ENCODE assay signal across 9 mouse cellular contexts in genomic region chr3:63297787-63298186, GRCm38 (mm10). TPM values are rescaled to one million over a fixed set of nuclear protein-coding genes. Genes with fewer than 3 reads are reported as not detected.
A peak's percentile ranks its signal among the peaks of the same experiment; 100 is the strongest.
DNase-seq lines count a peak whose midpoint lies in the region; ATAC-seq and TF ChIP-seq lines count a peak whose summit lies in the region.
"Had no signal": no experiment of that assay in that cellular context is flagged by ENCODE, and none has a peak within 500 bp of the region (broad histone marks: within the 10 kb centered on the region; RNA-seq: fewer than 3 reads in every experiment).

No protein-coding gene starts in this region.

- in situ Hi-C loops in Patski (cut with MboI; ENCODE audit: low pct_unique_long_range_greater_than_20kb) = no loop called here

- H3K27ac ChIP-seq in forebrain, postnatal 0 days (ENCODE audit: low read depth, low read length) = no peak overlapping the region
- H3K27ac ChIP-seq: macrophage had no signal

- 9% methylated on average over 6 of the region's 6 CpGs for WGBS in forebrain, postnatal 0 days

- DNase-seq in Patski (ENCODE audit: low read depth, low spot score) = peak; percentile 84
- DNase-seq in brain, embryonic 14.5 days (ENCODE audit: low read depth) = peak; percentile 92
- DNase-seq in forebrain, postnatal 0 days = peak; percentile 80
- DNase-seq in layer of hippocampus, adult 9-11 months = peak; percentile 28
- DNase-seq in lung, postnatal 14 days = peak; percentile 71
- peak; percentile 40 for DNase-seq in skeletal muscle tissue, adult 2 months (ENCODE audit: low read depth, low spot score)
- DNase-seq in thymus, postnatal 36 days = no peak

- ATAC-seq in Patski = peak; percentile 32
- ATAC-seq in forebrain, postnatal 0 days = peak; percentile 59
- peak; percentile 75 to 78 for ATAC-seq in hematopoietic stem cell, adult 5-6 weeks (replicated peaks in 1 of 2; ENCODE audit: insufficient read depth in 1 of 2, low FRiP score in 2 of 2, low TSS enrichment in 1 of 2, low read depth in 1 of 2, poor library complexity in 2 of 2, severe bottlenecking in 2 of 2)

- no peak for TF ChIP-seq POLR2A in brain, embryonic 14.5 days (IDR thresholded peaks at IDR 0.05; ENCODE audit: borderline replicate concordance, extremely low read depth, insufficient read depth, insufficient read length, poor library complexity, severe bottlenecking)

- CTCF ChIA-PET in Patski (lab: Charles Lee) = interaction anchor here (0.7 to 4.1 kb wide), 25 partner anchors 9 to 571 kb away, joined by 3 to 23 read pairs (median 5); no protein-coding TSS in a partner anchor

- H3K4me1 ChIP-seq in forebrain, postnatal 0 days (ENCODE audit: insufficient read depth) = no peaks in the 10 kb centered on the region

- no peaks in the 10 kb centered on the region for H3K27me3 ChIP-seq in Patski
- no peaks in the 10 kb centered on the region for H3K27me3 ChIP-seq in forebrain, postnatal 0 days (ENCODE audit: insufficient read depth, low read length)

- H3K4me3 ChIP-seq in forebrain, postnatal 0 days (ENCODE audit: low read depth, low read length) = no peak overlapping the region

- no peaks in the 10 kb centered on the region for H3K36me3 ChIP-seq in forebrain, postnatal 0 days (ENCODE audit: insufficient read depth)

- H3K9ac ChIP-seq in forebrain, postnatal 0 days = no peak overlapping the region

- H3K9me3 ChIP-seq in forebrain, postnatal 0 days (ENCODE audit: low read length) = no peaks in the 10 kb centered on the region

- peak; percentile 99 for TF ChIP-seq CTCF in Patski (IDR thresholded peaks at IDR 0.05)
- peak; percentile 85 for TF ChIP-seq CTCF in brain, embryonic 14.5 days (IDR thresholded peaks at IDR 0.05; ENCODE audit: borderline replicate concordance, extremely low read depth, insufficient read depth, insufficient read length)
- TF ChIP-seq CTCF in forebrain, postnatal 0 days (IDR thresholded peaks at IDR 0.05; ENCODE audit: low read depth) = peak; percentile 75

- no peak overlapping the region for H3K4me2 ChIP-seq in forebrain, postnatal 0 days (ENCODE audit: low read depth)

- POLR2A ChIA-PET in Patski (lab: Charles Lee) = interaction anchor here (0.6 to 0.8 kb wide), 3 partner anchors 26 to 496 kb away, joined by 3 to 4 read pairs (median 3); no protein-coding TSS in a partner anchor

RNA-seq across cellular contexts. Expression of gene Mme, which starts 56.5 kb away (rescaled TPM):
- polyA plus RNA-seq in Patski (2021) = 202 TPM
- polyA plus RNA-seq in brain, embryonic 14.5 days (2012; rRNA removed) = 2.2 and 3.9 TPM in 2 replicates
- 7.8 and 10.5 TPM in 2 replicates for total RNA-seq in forebrain, postnatal 0 days (2014; rRNA removed)
- polyA plus RNA-seq in forebrain, postnatal 0 days (2015; fragmentation: Nextera tagmentation; extraction: Ambion mirVana) = 2.6 TPM in 2 replicates
- not detected in 2 replicates for total RNA-seq in hematopoietic stem cell, adult 5-6 weeks (2017)
- polyA plus RNA-seq: macrophage had no signal

Comparison
In these comparisons a context has a peak if more than half of its experiments do, and no peak if none do; other contexts are left out.
1. DNase-seq: peak in Patski (single experiment), brain, embryonic 14.5 days (single experiment), forebrain, postnatal 0 days (single experiment), layer of hippocampus, adult 9-11 months (single experiment), lung, postnatal 14 days (single experiment) and skeletal muscle tissue, adult 2 months (single experiment); none in thymus, postnatal 36 days (0 of 2).
2. RNA of gene Mme, which starts 56.5 kb away (polyA plus RNA-seq): 202 TPM in Patski (single experiment); 2.2 to 3.9 TPM in brain, embryonic 14.5 days and 2.6 TPM in forebrain, postnatal 0 days; every median in the first group is over 10 times any median in the second.
3. Peak in every context shown above with its lines, with median percentiles within 50 percentile points of each other: ATAC-seq and CTCF ChIP-seq.